Mouse (Mus musculus): ENCODE results near the gene Tbx4. TPM values are rescaled to one million over a fixed set of nuclear protein-coding genes. Genes with fewer than 3 reads are reported as not detected.

Gene Tbx4
- total RNA-seq, 2 experiments from 2014 or later = 0.49 to 0.58 TPM

DNA sequence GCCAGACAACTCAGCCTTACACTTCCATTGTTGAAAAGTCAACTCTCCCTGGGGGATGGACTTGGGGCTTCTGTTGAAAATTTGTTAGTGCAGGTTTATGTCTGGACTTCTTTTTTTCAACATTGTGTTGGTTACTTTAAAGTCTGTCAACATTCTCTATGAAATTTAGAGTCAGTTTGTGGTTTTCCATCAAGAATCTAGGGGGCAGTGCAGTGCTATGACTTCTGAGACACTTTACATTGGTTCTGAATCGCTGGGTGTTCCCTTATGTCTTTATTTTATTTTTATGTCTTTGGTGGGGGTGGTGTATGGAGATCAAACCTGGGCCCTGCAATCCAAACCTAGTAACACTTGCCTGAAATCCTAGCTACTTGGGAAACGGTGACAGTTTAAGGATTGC, 63.5 kb downstream of the Tbx4 start:
- intact Hi-C loops (cut with DNase I) = no loop called here
- no peak for DNase-seq (ENCODE audit: extremely low spot score in 1 of 2, low spot score in 2 of 2)

DNA sequence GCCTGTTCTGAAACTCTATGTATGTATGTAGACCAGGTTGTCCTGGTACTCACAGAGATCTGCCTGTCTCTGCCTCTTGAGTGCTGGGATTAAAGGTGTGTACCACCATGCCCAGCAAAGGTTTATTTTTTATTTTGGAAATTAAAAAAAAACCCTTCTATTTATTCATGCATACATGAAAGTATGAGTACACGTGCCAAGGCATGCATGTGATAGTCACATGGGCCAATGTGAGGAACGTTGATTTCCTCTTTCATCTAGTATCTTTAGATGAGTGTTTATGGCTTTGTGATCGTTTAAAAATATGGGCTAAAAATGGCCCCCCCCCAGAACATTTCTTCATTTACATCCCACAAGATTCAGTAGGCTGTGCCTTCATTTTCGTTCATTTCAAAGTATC, 66.3 kb downstream of the Tbx4 start:
- intact Hi-C loops (cut with DNase I) = no loop called here
- no peak for DNase-seq (ENCODE audit: extremely low spot score in 1 of 2, low spot score in 2 of 2)

DNA sequence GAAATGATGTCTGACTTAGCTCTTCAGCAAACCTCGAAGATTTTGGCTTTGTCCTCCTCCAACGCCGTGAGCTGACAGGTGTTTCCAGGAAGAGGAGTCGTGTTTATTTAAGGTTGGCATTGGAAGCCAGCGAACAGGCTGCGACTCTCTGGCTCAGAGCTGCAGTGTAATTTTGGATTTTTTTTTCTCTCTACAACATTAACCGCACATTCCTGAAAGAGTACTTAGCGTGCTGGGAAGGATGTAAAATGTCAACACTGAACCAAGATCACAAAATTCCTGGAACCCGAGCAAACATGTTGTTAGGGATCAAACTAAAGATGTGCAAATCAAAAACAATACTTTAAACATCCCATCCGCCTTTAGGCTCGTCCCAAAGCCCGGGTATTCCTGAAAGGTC, 69.4 kb downstream of the Tbx4 start:
- no peak for DNase-seq (ENCODE audit: extremely low spot score in 1 of 2, low spot score in 2 of 2)

DNA sequence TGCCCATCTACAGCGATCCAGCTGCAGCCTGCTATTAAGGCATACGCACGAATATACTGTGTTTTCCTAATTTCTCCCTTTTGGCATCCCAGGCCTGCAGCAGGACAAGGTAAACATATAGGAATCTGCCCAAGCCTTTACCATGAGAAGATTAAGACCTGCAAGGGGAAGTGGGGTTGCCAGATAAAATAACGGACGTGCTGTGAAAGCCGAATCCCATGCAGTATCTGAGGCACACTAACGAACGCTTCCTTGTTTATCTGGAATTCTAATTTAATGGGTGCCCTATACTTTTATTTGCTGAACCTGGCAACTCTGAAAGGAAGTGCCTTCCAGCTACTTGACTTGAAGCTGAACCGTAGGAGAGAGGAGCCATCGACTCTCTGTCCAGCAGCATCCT, 70.2 kb downstream of the Tbx4 start:
- DNase-seq (ENCODE audit: extremely low spot score in 1 of 2, low spot score in 2 of 2) = no peak
- intact Hi-C loops (cut with DNase I) = no loop called here

More for the DNA sequence above, 69.4 kb downstream of the Tbx4 start:
- intact Hi-C loops (cut with DNase I) = no loop called here

DNA sequence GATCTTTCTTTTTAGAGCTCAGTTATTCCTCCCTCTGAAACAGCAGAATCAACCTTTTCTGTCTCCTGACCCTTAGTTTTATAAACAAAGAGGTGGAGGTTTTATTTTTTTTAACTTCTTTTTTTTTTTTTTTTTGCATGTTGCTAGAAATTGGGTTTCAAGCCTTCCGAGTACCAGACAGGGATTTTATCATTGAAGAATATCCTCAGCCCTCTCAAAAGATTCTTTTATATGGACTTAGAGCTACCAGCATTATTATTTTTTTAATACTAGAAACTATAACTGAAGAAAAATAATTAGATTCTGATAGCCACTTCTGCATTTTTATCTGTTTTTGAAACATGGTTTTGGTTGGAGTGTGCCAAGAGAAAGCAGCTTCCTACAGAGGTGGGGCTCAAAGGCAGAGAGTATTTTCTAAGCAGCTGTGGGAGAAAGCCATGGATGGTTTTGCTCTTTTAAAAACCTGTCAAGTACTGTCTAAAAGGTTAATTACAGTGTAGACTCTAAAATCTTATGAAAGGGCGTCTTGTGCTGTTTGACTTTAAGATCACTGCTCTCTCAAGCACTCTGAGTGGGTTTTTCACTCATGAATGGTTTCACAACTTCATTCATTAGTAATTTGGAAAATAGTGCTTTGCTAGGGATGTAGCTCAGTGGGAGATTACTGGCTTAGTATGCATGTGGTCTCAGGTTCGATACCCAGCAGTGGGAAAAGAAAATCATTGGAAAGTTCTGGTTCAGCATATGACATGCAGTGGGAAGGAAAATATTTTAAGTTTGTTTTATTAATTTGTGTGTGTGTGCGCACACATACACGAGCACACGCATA, 70.9 kb downstream of the Tbx4 start:
- DNase-seq (ENCODE audit: extremely low spot score in 1 of 2, low spot score in 2 of 2) = no peak
- intact Hi-C loops (cut with DNase I) = no loop called here

DNA sequence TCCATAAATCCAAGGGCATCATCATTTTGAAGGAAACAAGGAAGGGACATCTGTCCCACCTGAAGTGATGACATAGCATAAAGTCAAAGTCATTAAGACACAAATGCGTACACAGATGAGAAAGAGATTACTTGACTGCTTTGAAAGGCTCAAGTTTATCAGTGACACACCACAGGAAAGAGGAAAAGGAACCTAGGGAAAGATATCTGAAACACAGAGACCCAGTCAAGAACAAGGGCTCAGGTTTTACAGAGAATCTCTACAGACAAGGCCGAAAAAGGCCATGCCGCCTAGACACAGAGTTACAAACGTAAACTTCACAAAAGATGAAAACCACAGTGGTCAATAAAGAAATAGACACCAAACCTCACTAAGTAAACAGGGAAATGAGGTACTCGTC, 73.6 kb downstream of the Tbx4 start:
- intact Hi-C loops (cut with DNase I) = no loop called here
- no peak for DNase-seq (ENCODE audit: extremely low spot score in 1 of 2, low spot score in 2 of 2)

DNA sequence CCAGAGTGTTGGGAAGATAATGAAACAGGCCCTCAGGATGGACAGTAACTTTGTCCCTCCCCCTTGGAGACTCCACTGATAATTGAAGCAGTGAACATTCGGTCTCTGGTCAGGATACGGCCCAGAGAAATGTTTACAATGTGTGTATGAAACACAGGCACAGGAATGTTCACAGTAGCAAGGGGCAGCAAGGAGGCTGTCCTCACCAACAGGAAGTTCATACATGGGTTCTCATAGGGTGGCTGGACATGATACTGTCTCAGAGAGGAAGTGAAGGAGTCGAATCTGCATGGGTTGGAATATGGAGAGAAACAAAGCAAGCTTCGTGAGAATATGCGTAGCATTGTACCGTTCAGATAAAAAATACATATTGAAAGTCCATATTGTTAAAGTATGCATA, 74.1 kb downstream of the Tbx4 start:
- no peak for DNase-seq (ENCODE audit: extremely low spot score in 1 of 2, low spot score in 2 of 2)
- intact Hi-C loops (cut with DNase I) = no loop called here

DNA sequence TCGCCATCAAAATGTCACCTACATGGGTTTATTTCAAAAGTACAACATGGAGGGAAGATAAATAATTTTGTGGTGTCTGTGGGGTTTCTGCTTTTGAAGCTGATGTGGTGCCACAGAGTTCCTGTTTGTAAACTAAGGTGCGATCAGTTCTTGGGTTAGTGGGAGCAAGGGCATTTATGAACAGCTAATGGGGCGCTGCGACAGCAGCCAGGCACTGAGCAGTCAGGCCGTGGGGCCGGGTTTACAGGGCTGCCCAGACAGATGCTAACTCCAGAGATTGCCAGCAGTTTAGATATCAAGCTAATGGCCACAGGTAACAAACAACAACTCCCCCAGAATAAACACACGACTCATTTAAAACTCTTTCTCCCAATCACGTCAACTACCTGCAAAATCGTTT, 75.3 kb downstream of the Tbx4 start:
- intact Hi-C loops (cut with DNase I) = no loop called here
- no peak for DNase-seq (ENCODE audit: extremely low spot score in 1 of 2, low spot score in 2 of 2)

Other genes starting within 250 kb of the Tbx4 start
- gene Tbx2, start 53.9 kb upstream of the Tbx4 start, total RNA-seq (2021) = 1 to 10 TPM; 2.9 to 3.7 TPM
- not detected for gene Gm11444, start 36.1 kb upstream of the Tbx4 start, total RNA-seq (2021)

All from left cerebral cortex, postnatal 10 days (tissue).